Mouse (Mus musculus) liver, embryonic 13.5 days (tissue): ENCODE measurements around the gene Nectin4. TPM values are rescaled to one million over a fixed set of nuclear protein-coding genes. Genes with fewer than 3 reads are reported as not detected.
A peak's percentile ranks its signal among the peaks of the same experiment; 100 is the strongest.

ENCODE experiments used
- ATAC-seq: fragments of 200-750 bp; cut with Nextera tagmentation; 2 replicates; pipeline ENCODE4 v1.8.0; 2017; ENCODE audit warnings: low read depth, mild to moderate bottlenecking, moderate number of reproducible peaks, moderate library complexity
- DNase-seq: peaks from one replicate; pipeline ENCODE4 v3.0.0; 2022
- H3K27ac ChIP-seq: fragments of 300-500 bp; sonication (generic); 2 replicates; pipeline ENCODE4 v1.5.1; 2015; ENCODE audit warnings: moderate library complexity, mild to moderate bottlenecking, inconsistent platforms
- H3K27me3 ChIP-seq: fragments of 300-500 bp; sonication (generic); 2 replicates; pipeline ENCODE4 v1.6.1; 2015; ENCODE audit warnings: mild to moderate bottlenecking, inconsistent platforms
- H3K36me3 ChIP-seq: fragments of 300-500 bp; sonication (generic); 2 replicates; pipeline ENCODE4 v1.6.1; 2015; ENCODE audit warnings: mild to moderate bottlenecking, inconsistent platforms
- H3K4me1 ChIP-seq: fragments of 300-500 bp; sonication (generic); replicated peaks from 2 replicates; pipeline ENCODE4 v1.6.1; 2015; ENCODE audit warnings: inconsistent platforms
- H3K4me2 ChIP-seq: fragments of 300-500 bp; sonication (generic); 2 replicates; pipeline ENCODE4 v1.6.1; 2015; ENCODE audit warnings: inconsistent platforms, mild to moderate bottlenecking, moderate library complexity
- H3K4me3 ChIP-seq: fragments of 300-500 bp; sonication (generic); replicated peaks from 2 replicates; pipeline ENCODE4 v1.5.1; 2015; ENCODE audit warnings: mild to moderate bottlenecking, inconsistent platforms
- H3K9ac ChIP-seq: fragments of 300-500 bp; sonication (generic); 2 replicates; pipeline ENCODE4 v1.6.1; 2015; ENCODE audit warnings: mild to moderate bottlenecking, inconsistent platforms
- H3K9me3 ChIP-seq: fragments of 300-500 bp; sonication (generic); replicated peaks from 2 replicates; pipeline ENCODE4 v1.6.1; 2016; ENCODE audit warnings: inconsistent platforms
- WGBS: fragments of 180-500 bp; shearing (Covaris S2); methylation state at CpG from one replicate; pipeline ENCODE4 v1.1.7; 2015; ENCODE audit not compliant: insufficient replicate concordance; 5-methylcytosine and 5-hydroxymethylcytosine counted together
- polyA plus RNA-seq: library from polyadenylated mRNA; unstranded; fragments of >200 nt; fragmentation: Nextera tagmentation; extraction: Ambion mirVana; gene quantifications from 2 replicates; pipeline ENCODE4 v1.2.1, GENCODE M21; 2015

Nectin4 gene
- polyA plus RNA-seq, 1 experiment from 2014 or later, result 0.08 TPM

DNA sequence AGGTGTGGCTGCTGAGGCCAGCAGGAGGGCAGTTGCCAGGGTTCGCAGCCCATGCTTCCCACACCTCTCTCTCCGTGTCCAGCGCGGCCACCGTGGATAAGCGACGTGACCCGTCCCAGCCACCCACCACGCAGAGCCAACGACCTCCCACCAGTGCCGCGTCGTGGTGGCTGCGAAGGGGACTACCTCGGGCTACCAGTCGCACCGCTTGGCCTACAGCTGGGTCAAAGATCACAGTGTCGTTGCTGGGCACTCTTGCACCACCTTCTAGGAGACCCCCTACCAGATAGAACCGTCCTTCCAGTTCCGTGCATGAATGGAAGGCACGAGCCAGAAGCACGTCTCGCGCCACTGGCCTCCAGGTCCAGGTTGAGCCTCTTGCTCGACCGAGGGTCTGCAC, 9.6 kb upstream of the Nectin4 start:
- no peaks in the 10 kb centered on the region for H3K27me3 ChIP-seq
- ATAC-seq, result no peak
- H3K9me3 ChIP-seq, result 0 out of 2 replicates have a peak, but pooled peaks cover 3% of the 10 kb centered on the region
- 31% methylated on average over 26 of the region's 26 CpGs for WGBS
- peak overlapping the region; percentile 71 for H3K9ac ChIP-seq
- H3K4me1 ChIP-seq, result peaks cover 38% of the 10 kb centered on the region
- H3K4me2 ChIP-seq, result peak overlapping the region; percentile 83
- 0 out of 2 replicates have a peak overlapping the region, but pooled peaks have one; percentile 8 for H3K27ac ChIP-seq
- DNase-seq, result no peak
- peak overlapping the region; percentile 66 for H3K4me3 ChIP-seq
- peaks cover 27% of the 10 kb centered on the region for H3K36me3 ChIP-seq

DNA sequence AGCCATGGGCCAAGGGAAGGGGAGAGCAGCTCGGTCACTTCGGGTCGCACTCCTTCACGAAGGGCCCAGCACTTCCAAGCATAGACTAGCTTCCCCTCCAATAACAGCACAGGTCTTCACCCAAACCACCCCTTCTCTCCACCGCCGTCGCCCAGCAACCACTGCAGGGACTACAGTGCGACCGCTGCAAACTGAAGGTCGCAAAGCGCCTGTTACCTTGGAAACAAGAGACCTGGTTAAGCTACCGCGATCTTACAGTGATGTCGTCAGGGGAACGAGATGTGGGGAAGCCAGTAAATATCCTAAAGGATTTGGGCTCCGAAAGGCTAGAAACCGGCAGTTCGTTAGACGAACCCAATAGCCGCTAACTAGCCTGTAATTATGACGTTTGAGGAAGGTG, 9.2 kb upstream of the Nectin4 start, which contains the start of gene Klhdc9:
TSS of gene Klhdc9 (minus strand) at position 143 of the 400 bp plus-strand sequence.
- Histone ChIP-seq H3K4me1 (peaks cover 38% of the 10 kb centered on the region), H3K36me3 (peaks cover 27% of the 10 kb centered on the region), H3K27ac (peak within 1 kb of the TSS; percentile 48), H3K9me3 (0 out of 2 replicates have a peak, but pooled peaks cover 3% of the 10 kb centered on the region), H3K4me2 (peak within 1 kb of the TSS; percentile 83), H3K4me3 (peak within 1 kb of the TSS; percentile 66), H3K9ac (peak within 1 kb of the TSS; percentile 71), H3K27me3 (no peaks in the 10 kb centered on the region)
- peak; percentile 85 for ATAC-seq
- peak; percentile 74 for DNase-seq
- under 1% methylated on average over 21 of the region's 21 CpGs for WGBS

DNA sequence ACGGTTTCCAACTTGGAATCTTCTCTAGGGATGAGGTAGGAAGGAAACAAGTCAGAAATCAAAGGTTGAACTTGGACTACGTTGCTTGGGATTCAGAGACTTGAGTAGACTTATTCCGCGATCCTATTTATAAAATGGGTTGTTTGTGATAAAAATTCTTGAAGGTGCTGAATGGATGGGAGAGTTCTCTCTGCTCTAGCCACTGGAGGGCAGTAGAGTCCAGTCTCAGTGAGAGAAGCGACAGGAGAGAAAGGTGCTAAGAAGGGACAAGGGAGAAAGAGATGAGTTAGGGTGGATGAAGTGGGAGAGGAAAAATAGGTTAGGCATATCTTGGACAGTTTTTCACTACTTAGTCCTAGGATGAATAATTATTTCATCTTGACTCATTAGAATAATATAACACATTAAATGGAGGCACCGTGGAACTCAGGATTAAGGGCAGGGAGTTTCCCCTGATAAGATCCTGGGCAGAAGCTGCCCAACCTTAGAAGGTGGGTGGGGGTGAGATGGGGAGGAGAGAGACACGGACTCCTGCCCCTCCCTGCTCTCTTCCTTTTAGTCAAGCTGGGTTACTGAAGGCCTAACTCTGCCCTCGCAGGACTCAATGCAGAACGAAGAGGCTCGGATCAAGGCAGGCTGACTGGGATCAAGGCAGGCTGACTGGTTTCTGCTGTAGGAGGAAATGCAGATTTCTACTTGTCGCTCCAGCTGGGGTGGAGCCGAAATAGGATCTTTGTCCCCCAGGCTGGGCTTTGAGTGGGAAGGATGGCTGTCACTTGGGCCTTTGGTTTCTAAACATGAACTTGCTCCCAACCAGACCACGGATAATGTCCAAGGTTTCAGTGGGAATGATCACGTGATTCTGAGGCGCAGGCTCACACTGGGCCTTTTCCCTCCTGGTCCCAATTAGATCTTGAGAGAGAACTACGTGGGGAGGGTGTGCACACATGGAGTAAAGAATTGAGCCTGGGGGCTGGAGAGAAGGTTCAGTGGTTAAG, 8.5 kb upstream of the Nectin4 start:
- Histone ChIP-seq H3K4me2 (peak overlapping the region; percentile 83), H3K9me3 (0 out of 2 replicates have a peak, but pooled peaks cover 3% of the 10 kb centered on the region), H3K9ac (peak overlapping the region; percentile 71), H3K4me3 (peak overlapping the region; percentile 66), H3K27me3 (no peaks in the 10 kb centered on the region), H3K36me3 (peaks cover 25% of the 10 kb centered on the region), H3K4me1 (peaks cover 38% of the 10 kb centered on the region), H3K27ac (peak overlapping the region; percentile 48)
- ATAC-seq (peak; percentile 71), DNase-seq (peak; percentile 63)
- 38% methylated on average over 16 of the region's 16 CpGs for WGBS

DNA sequence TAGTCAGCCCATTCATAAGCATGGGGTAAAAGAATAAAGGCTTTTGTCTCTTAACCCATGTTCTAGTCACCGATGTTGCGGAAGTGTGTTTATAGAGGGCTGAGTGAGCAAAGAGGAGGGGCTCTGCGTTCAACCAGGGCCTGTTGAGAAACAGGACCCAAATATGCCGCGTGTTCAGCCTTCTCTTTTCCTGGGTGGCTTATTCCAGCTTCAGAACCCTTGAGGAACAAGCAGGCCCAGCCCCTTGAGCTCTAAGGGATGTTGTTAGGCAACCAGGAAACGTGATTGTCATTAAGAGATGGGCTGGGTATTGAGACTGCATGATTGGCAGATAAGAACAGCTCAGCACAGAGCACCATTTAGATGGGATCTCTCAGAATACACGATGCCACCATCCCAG, 4.0 kb upstream of the Nectin4 start:
- WGBS, result 51% methylated on average over 7 of the region's 7 CpGs

DNA sequence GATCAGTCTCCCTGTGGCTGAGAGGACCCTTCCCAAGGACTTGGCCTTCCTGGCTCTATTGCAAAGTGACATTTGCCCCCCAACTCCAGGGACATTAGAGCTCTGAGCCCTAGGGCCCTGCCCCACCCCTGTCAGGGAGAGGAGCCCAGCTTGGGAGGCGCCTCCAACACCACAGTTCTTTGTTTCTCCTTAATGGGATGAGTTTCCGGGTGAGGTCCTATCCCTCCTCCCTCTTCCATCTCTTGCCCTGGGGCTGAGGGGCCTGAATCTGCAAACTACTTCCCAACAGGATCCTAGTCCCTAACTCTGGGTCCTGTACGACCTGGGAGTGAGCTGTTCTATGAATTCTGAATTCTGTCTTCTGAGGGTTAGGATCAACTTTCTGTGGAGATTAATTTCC, 3.0 kb downstream of the Nectin4 start:
- H3K9me3 ChIP-seq, result no peaks in the 10 kb centered on the region
- no peak overlapping the region for H3K4me3 ChIP-seq
- H3K4me2 ChIP-seq, result no peak overlapping the region
- peaks cover 15% of the 10 kb centered on the region for H3K4me1 ChIP-seq
- ATAC-seq (no peak), DNase-seq (no peak)
- peaks cover 14% of the 10 kb centered on the region for H3K27me3 ChIP-seq
- 52% methylated on average over 3 of the region's 3 CpGs for WGBS
- H3K27ac ChIP-seq, result no peak overlapping the region
- H3K9ac ChIP-seq, result no peak overlapping the region
- no peaks in the 10 kb centered on the region for H3K36me3 ChIP-seq

More for the DNA sequence above, 4.0 kb upstream of the Nectin4 start:
- Histone ChIP-seq H3K27me3 (peaks cover 4% of the 10 kb centered on the region; the same call in 1 of the 2 replicates), H3K4me2 (no peak overlapping the region), H3K36me3 (no peaks in the 10 kb centered on the region), H3K4me1 (peaks cover 10% of the 10 kb centered on the region), H3K9ac (no peak overlapping the region), H3K4me3 (no peak overlapping the region), H3K9me3 (no peaks in the 10 kb centered on the region), H3K27ac (no peak overlapping the region)
- DNase-seq (no peak), ATAC-seq (no peak)

DNA sequence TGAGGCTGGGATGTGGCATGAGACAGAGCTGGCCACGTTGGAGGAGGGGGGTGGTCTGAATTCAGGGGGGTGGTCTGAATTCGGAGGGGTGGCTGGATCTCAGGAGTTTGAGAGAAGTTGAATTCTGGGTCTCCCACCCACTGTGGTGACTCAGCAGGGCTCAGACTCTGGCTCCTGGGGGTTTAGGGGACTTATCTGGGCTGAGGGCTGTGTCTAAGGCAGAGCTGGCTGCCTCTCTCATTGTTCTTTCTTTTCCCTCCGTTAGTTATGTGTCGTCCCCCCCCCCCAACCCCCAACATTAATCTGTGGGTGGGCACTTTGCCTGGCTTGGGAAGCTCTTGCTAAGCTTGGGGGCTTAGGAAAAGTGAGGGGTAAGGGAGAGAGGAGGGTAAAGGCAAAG, 4.0 kb downstream of the Nectin4 start:
- Histone ChIP-seq H3K36me3 (no peaks in the 10 kb centered on the region), H3K4me1 (peaks cover 15% of the 10 kb centered on the region), H3K27me3 (peaks cover 17% of the 10 kb centered on the region), H3K4me2 (no peak overlapping the region), H3K27ac (no peak overlapping the region), H3K9ac (no peak overlapping the region), H3K4me3 (no peak overlapping the region), H3K9me3 (no peaks in the 10 kb centered on the region)
- no peak for DNase-seq
- WGBS, result 2% methylated on average over 4 of the region's 4 CpGs
- ATAC-seq, result no peak

DNA sequence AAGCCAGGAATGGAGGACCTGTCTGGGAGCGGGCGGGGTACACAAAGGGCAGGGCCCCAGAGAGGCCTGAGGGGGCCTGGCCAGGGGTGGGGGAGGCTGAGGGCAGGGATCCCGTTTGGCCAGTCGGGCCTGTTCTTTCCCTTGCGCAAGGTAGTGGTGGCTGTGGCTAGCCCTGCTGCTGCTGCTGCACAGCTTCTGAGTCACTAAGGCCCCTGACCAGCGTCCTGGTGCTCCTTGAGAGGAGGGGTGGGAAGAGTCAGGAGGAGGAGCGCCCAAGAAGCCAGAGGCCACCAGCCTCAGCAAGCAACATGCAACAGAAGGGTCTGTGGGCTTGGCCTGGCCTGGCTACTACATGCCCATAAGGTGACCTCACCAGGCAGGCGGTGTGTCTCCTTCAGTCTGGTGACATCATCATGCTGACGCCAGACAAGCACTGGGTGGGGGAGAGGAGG, 5.8 kb downstream of the Nectin4 start:
- H3K27ac ChIP-seq, result no peak overlapping the region
- no peaks in the 10 kb centered on the region for H3K36me3 ChIP-seq
- H3K4me3 ChIP-seq, result no peak overlapping the region
- H3K27me3 ChIP-seq, result peaks cover 29% of the 10 kb centered on the region
- WGBS, result 39% methylated on average over 9 of the region's 9 CpGs
- no peaks in the 10 kb centered on the region for H3K9me3 ChIP-seq
- no peak overlapping the region for H3K4me2 ChIP-seq
- ATAC-seq (peak; percentile 40; the same call in 1 of the 2 replicates), DNase-seq (no peak)
- peaks cover 23% of the 10 kb centered on the region for H3K4me1 ChIP-seq
- no peak overlapping the region for H3K9ac ChIP-seq

DNA sequence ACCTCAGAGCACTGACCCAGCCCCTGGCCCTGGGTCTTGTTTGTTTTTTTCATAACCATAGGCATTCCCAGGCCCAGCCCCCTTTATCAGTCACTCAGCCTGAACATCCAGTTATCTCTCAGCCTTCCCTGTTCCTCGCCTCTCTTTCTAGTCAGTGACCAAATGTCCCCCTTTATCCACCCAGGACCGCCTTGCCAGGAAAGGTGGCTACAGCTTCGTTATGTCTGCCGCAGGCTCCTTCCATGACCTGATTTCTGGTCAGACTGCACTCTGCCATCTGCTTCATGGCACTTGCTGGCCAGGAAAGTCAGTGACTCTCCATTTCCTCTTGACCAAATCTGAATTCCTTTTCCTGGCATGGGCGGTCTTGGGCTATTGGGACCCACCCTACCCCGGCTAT, 8.4 kb downstream of the Nectin4 start:
- H3K9me3 ChIP-seq, result no peaks in the 10 kb centered on the region
- DNase-seq (no peak), ATAC-seq (no peak)
- no peaks in the 10 kb centered on the region for H3K36me3 ChIP-seq
- H3K4me2 ChIP-seq, result no peak overlapping the region
- 63% methylated on average over 6 of the region's 6 CpGs for WGBS
- peaks cover 32% of the 10 kb centered on the region for H3K27me3 ChIP-seq
- H3K4me3 ChIP-seq, result no peak overlapping the region
- no peak overlapping the region for H3K9ac ChIP-seq
- H3K27ac ChIP-seq, result no peak overlapping the region
- H3K4me1 ChIP-seq, result peaks cover 23% of the 10 kb centered on the region

DNA sequence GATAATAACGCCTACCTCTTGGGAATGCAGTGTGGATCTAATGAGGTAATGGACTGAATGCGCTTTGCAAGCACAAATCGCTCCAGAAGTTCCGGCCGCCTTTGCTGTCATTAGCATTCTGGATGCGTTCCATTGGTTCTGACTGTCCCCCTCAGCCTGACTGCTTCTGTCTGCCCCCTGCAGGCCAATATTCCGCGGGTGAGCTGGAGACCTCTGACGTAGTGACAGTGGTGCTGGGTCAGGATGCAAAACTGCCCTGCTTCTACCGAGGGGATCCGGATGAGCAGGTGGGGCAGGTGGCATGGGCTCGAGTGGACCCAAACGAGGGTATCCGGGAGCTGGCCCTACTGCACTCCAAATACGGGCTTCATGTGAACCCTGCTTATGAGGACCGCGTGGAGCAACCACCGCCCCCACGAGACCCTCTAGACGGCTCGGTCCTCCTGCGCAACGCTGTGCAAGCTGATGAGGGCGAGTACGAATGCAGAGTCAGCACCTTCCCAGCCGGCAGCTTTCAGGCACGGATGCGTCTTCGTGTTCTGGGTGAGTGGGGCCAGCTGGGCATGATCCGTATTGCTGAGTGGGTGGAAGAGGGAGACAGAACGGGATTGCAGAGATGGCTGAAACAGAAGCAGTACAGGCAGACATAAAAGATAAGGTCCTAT, 10.2 kb downstream of the Nectin4 start:
- Histone ChIP-seq H3K9ac (no peak overlapping the region), H3K4me3 (no peak overlapping the region), H3K4me2 (peak overlapping the region; percentile 44), H3K9me3 (no peaks in the 10 kb centered on the region), H3K27ac (no peak overlapping the region), H3K36me3 (no peaks in the 10 kb centered on the region), H3K27me3 (peaks cover 32% of the 10 kb centered on the region), H3K4me1 (peaks cover 14% of the 10 kb centered on the region)
- DNase-seq (peak; percentile 56), ATAC-seq (peak; percentile 67)
- WGBS, result 6% methylated on average over 31 of the region's 31 CpGs

DNA sequence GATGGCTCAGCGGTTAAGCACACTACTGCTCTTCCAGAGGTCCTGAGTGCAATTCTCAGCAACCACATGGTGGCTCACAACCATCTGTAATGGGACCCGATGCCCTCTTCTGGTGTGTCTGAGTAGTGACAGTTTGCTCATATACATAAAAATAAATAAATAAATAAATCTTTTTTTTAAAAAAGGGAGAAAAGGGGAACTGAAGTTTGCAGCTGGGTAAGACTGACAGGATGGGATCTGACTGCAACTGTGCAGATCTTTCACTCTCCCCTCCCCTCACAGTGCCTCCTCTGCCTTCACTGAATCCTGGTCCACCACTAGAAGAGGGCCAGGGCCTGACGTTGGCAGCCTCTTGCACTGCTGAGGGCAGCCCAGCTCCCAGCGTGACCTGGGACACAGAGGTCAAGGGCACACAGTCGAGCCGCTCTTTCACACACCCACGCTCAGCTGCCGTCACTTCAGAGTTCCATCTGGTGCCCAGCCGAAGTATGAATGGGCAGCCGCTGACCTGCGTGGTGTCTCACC, 12.3 kb downstream of the Nectin4 start:
- no peak for ATAC-seq
- Histone ChIP-seq H3K27me3 (peaks cover 32% of the 10 kb centered on the region), H3K9ac (no peak overlapping the region), H3K36me3 (no peaks in the 10 kb centered on the region), H3K27ac (no peak overlapping the region), H3K9me3 (no peaks in the 10 kb centered on the region), H3K4me1 (peaks cover 8% of the 10 kb centered on the region), H3K4me3 (no peak overlapping the region), H3K4me2 (no peak overlapping the region)
- no peak for DNase-seq
- 69% methylated on average over 11 of the region's 11 CpGs for WGBS

DNA sequence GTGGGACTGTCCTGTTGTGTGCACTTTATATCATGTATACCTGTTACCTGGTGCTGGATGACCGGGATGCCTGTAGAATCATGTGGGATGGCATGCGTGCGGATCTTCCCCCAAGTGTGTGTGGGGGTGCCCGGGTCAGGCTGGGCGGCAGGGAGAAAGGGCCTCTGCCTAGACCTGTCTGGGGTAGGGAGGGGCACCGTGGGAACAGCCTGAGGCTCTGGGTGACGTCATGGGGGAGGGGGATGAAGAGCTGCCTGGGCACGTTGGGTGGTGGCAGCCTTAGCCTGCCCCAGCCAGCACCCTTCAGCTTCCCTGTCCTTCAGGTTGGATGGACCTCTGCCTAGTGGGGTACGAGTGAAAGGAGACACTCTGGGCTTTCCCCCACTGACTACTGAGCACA, 14.5 kb downstream of the Nectin4 start:
- DNase-seq (no peak), ATAC-seq (no peak)
- no peaks in the 10 kb centered on the region for H3K36me3 ChIP-seq
- WGBS, result 59% methylated on average over 9 of the region's 9 CpGs
- H3K4me1 ChIP-seq, result peaks cover 15% of the 10 kb centered on the region
- H3K4me3 ChIP-seq, result no peak overlapping the region
- H3K9ac ChIP-seq, result no peak overlapping the region
- no peak overlapping the region for H3K27ac ChIP-seq
- peaks cover 26% of the 10 kb centered on the region for H3K27me3 ChIP-seq
- H3K4me2 ChIP-seq, result no peak overlapping the region
- no peaks in the 10 kb centered on the region for H3K9me3 ChIP-seq
